Mouse (Mus musculus) T-helper 1 cell (primary cell): Measurements from ENCODE around the gene 4833427G06Rik.

Experiments
- in situ Hi-C: fragments of 300-600 bp; cut with MboI, MseI; formaldehyde crosslinking; loops from one replicate; pipeline ENCODE4 v1.15.1; 2025; ENCODE audit warnings: high pct_unique_total_duplicates

The 4833427G06Rik gene

GRCm38 (mm10) chr9:51068202-51068601 lies 33.7 kb downstream of the 4833427G06Rik start:
- in situ Hi-C loops, result no loop called here

DNA sequence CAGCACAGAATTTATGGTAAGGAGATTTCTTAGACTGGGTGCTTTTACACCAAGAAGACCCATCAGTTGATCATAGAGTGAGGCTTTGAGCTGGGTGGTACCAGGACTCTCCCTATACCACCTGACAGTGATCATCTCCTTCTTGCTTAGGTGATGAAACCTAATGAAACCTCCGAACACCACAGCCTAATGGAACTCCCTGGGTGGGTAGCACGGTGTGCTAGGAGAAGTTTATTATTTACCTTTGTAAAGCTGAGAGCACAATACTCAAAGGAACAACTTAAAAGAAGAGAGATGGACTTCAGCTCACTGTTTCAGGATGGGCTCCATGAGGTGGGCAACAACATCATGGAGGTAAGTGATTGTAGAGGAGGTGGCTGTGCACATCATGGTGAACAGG lies 41.3 kb downstream of the 4833427G06Rik start, which contains the start of gene Btg4:
Gene Btg4 (plus strand): TSS at position 301 of the 400 bp plus-strand sequence.
- in situ Hi-C loops, result no loop called here

GRCm38 (mm10) chr9:51058951-51059521 lies 42.8 kb downstream of the 4833427G06Rik start:
- in situ Hi-C loops, result no loop called here

DNA sequence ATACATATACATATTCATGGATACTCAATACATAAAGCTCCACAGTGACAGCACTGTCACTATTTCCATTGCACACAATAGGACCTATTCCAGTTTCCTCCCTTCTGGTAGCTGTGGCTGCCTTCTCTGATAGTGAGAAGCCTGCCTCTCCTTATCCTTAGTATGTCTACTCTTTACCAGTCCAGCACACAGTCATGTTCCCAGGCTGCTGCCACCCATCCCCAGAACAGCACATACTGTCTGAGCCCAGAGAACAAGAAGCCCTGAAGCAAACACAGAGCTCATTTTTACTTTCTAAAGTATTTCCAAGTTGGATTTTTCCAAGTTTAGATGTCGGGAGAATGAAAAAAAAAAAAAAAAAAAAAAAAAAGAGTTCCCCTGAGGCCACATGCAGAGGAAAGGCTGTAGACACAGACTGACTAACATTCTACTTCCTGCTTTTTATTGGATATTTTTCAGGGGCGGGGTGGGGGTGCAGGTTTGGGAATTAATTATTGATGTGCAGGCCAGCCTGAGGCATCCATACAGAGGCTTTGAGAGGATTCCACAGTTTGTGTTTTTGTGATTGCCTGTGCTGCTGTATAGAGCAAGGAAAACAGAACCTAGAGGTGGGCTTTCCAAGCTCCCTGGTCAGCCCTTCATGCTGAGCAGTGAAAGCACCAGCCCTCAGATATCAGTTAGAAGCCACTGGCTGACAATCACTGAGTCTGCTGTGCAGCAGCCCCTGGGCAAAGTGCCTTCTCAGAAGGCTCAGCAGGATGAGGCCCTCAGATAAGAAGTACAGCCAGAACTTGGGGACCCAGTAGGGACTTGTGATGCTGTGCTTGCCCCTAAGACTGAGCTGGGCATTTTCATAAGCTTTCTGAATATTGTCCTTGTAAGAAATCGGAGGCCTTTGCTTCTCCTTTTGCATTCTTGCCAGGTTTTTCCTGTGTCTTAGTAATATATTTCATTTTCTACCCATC lies 45.2 kb downstream of the 4833427G06Rik start:
- in situ Hi-C loops, result no loop called here

DNA sequence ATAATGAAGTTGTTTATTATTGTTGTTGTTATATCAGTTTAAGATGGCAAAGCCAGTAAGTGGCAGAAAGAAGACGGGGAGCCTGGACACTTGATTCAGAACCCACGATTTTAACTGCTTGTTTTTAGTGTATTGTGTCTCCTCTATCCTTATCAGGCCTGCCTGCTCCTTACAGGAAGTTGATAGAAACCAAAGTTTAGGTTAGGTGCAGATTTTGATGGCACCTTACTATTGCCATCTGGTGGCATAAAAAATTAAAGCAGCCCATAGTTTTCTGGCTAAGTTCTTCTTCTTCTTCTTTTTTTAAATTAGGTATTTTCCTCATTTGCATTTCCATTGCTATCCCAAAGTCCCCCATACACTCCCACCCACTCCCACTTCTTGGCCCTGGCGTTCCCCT lies 49.7 kb downstream of the 4833427G06Rik start:
- in situ Hi-C loops, result no loop called here

- in situ Hi-C loops, result no loop called here
Measured at GRCm38 (mm10) chr9:51042136-51042535, 59.7 kb downstream of the 4833427G06Rik start.

GRCm38 (mm10) chr9:51041491-51041980 lies 60.3 kb downstream of the 4833427G06Rik start:
- in situ Hi-C loops, result no loop called here

DNA sequence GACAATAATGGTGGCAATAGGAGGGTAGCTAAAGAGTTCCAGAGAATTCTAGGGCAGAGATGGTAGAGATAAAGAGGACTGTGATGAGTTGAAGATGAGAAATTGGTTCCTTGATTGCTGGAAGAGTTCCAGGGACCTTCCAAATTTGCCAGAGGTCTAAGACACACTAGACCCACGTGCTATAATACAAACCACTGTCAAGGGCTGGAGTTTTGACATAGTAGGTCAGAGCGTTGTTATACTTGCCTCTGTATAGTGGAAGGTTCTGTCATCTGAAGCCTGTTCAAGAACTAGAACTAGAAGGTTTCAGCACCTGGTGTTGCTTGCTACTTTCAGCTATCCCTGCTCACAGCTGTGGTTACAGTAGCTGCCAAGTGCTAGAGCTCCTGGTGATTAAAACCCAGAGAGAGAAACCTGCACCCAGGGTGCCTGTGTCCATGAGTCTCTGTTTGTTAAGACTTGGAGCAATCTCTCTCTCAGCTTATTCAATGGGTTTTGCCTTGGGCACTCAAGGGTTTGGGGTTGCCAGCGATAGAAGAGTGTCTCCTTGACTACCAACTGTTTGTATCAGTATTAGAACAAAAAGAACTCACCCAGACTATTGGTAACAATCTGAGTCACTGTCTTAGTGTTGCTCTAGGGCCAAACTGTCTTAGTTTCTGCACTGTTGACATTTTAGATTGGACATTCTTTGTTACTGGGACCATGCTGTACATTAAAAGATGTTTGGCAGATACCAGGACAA lies 68.9 kb downstream of the 4833427G06Rik start:
- in situ Hi-C loops, result no loop called here

DNA sequence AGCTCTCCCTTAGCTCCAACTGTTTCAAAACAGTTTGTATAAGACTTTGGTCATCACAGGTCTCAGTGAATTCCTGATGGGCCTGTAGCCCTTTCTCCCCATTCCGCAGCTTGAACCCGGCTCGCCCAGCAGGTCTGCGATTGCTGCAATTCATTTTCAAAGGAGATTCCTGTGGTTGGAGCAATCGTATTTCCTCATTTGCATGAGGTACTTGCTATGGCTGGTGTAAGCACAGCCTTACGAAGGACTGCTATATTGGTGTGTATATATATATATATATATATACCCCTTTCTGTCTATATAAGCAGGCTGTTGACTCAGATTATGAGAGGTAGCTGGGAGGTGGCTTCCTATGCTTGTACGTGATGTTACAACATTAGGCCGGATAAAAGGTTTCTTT lies 69.6 kb downstream of the 4833427G06Rik start:
- in situ Hi-C loops, result no loop called here

DNA sequence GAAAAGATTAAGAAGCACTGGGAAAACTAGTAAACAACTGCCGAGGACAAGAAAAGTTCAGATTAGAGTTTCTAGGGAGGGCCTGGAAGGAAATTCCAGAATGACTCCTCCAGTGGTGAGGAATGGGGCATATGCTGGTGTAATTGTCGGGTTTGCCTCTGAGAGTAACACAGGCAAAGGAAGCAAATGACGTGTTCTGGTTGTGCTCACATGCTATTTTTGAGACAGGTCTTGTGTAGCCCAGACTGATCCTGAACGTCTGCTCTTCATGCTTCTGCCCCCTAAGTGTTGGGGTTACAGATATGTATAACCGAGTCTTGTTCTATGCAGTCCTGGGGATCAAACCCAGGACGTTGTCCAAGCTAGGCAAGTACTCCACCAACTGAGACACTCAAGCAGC lies 70.3 kb downstream of the 4833427G06Rik start:
- in situ Hi-C loops, result no loop called here
